Mouse (Mus musculus) CH12.LX (cell line): ENCODE results near the gene Scarb1. TPM values are rescaled to one million over a fixed set of nuclear protein-coding genes. Genes with fewer than 3 reads are reported as not detected.

ENCODE experiments used
- DNase-seq: peaks from one replicate; pipeline ENCODE4 v3.0.0-alpha.2; 2013; ENCODE audit errors: extremely low read depth
- H3K27ac ChIP-seq: 2 replicates; pipeline ENCODE4 v1.5.1; 2012; ENCODE audit warnings: low read depth, mild to moderate bottlenecking, control low read depth, moderate library complexity; ENCODE audit not compliant: insufficient read depth
- H3K27me3 ChIP-seq: replicated peaks from 2 replicates; pipeline ENCODE3; 2012; ENCODE audit warnings: inconsistent platforms
- H3K36me3 ChIP-seq, 2 experiments: replicated peaks in 1 of 2; 2 replicates each; pipeline versions ENCODE3 to v1.6.1; 2012; ENCODE audit warnings: inconsistent platforms in 1 of 2, low read length in 1 of 2, mild to moderate bottlenecking in 1 of 2, mixed read lengths in 1 of 2, moderate library complexity in 1 of 2; ENCODE audit not compliant: control insufficient read depth in 1 of 2, insufficient read depth in 1 of 2
- H3K4me1 ChIP-seq, 2 experiments: 2 replicates each; pipeline ENCODE4 v1.6.1; 2012; ENCODE audit warnings: inconsistent platforms in 1 of 2, moderate library complexity in 1 of 2; ENCODE audit not compliant: insufficient read depth in 2 of 2, control insufficient read depth in 1 of 2
- H3K4me2 ChIP-seq: 2 replicates; pipeline ENCODE4 v1.6.1; 2012; ENCODE audit warnings: low read depth, mild to moderate bottlenecking, control low read depth; ENCODE audit not compliant: poor library complexity, insufficient read depth, severe bottlenecking
- H3K4me3 ChIP-seq, 3 experiments: fragments of 150-350 bp in 1 of 3; sonication (generic) in 1 of 3; replicated peaks in 1 of 3; 2 replicates each; pipeline versions ENCODE3 to v1.5.1; 2011 to 2012; ENCODE audit warnings: low read depth in 2 of 3, low read length in 2 of 3, mild to moderate bottlenecking in 2 of 3, moderate library complexity in 2 of 3, control low read depth in 1 of 3, improper control_type of control experiment in 1 of 3, inconsistent platforms in 1 of 3, mixed read lengths in 1 of 3; ENCODE audit not compliant: poor library complexity in 1 of 3
- H3K79me2 ChIP-seq: replicated peaks from 2 replicates; pipeline ENCODE4 v1.6.1; 2012; ENCODE audit warnings: mild to moderate bottlenecking, moderate library complexity; ENCODE audit not compliant: control insufficient read depth, poor library complexity, insufficient read depth, severe bottlenecking; ENCODE audit errors: extremely low read depth
- H3K9ac ChIP-seq: 2 replicates; pipeline ENCODE4 v1.6.1; 2012; ENCODE audit warnings: low read depth, mild to moderate bottlenecking, control low read depth, moderate library complexity; ENCODE audit not compliant: insufficient read depth
- H3K9me3 ChIP-seq: replicated peaks from 2 replicates; pipeline ENCODE3; 2012; ENCODE audit warnings: low read length, inconsistent platforms, mixed read lengths
- BHLHE40 ChIP-seq: IDR thresholded peaks from 2 replicates; pipeline ENCODE4 v1.6.1; 2011; ENCODE audit warnings: mild to moderate bottlenecking, low read depth, low read length, improper control_type of control experiment
- E2F4 ChIP-seq: IDR thresholded peaks from 2 replicates; pipeline ENCODE4 v1.6.1; 2011; ENCODE audit warnings: low read depth, low read length, improper control_type of control experiment; ENCODE audit not compliant: insufficient replicate concordance
- EP300 ChIP-seq: IDR thresholded peaks from 2 replicates; pipeline ENCODE4 v1.6.1; 2011; ENCODE audit warnings: low read length, improper control_type of control experiment
- ETS1 ChIP-seq: conservative IDR thresholded peaks from 2 replicates; pipeline ENCODE4 v1.6.1; 2012; ENCODE audit warnings: low read depth, mild to moderate bottlenecking, inconsistent platforms, low read length, improper control_type of control experiment, moderate library complexity
- HCFC1 ChIP-seq: IDR thresholded peaks from 2 replicates; pipeline ENCODE4 v1.6.1; 2012; ENCODE audit warnings: low read depth, mild to moderate bottlenecking, inconsistent platforms, low read length, improper control_type of control experiment
- MAFK ChIP-seq: IDR thresholded peaks from 2 replicates; pipeline ENCODE4 v1.6.1; 2011; ENCODE audit warnings: low read length, improper control_type of control experiment; ENCODE audit not compliant: insufficient replicate concordance
- MAZ ChIP-seq: IDR thresholded peaks from 2 replicates; pipeline ENCODE4 v1.6.1; 2012; ENCODE audit warnings: low read depth, mild to moderate bottlenecking, inconsistent platforms, low read length, improper control_type of control experiment, moderate library complexity
- MEF2A ChIP-seq: IDR thresholded peaks from 2 replicates; pipeline ENCODE4 v1.6.1; 2014; ENCODE audit warnings: low read depth, mild to moderate bottlenecking, inconsistent platforms, low read length, improper control_type of control experiment, borderline replicate concordance
- MXI1 ChIP-seq: IDR thresholded peaks from 2 replicates; pipeline ENCODE4 v1.6.1; 2011; ENCODE audit warnings: mild to moderate bottlenecking, low read depth, low read length, improper control_type of control experiment
- MYC ChIP-seq: IDR thresholded peaks from 2 replicates; pipeline ENCODE4 v1.6.1; 2011; ENCODE audit warnings: low read depth, mild to moderate bottlenecking, improper control_type of control experiment, low read length
- PAX5 ChIP-seq: IDR thresholded peaks from 2 replicates; pipeline ENCODE4 v1.6.1; 2012; ENCODE audit warnings: low read length, inconsistent platforms, mixed read lengths
- POLR2AphosphoS2 ChIP-seq: IDR thresholded peaks from 2 replicates; pipeline ENCODE4 v1.6.1; 2011; ENCODE audit warnings: low read depth, low read length, improper control_type of control experiment
- SMC3 ChIP-seq: IDR thresholded peaks from 2 replicates; pipeline ENCODE4 v1.6.1; 2011; ENCODE audit warnings: low read depth, low read length, improper control_type of control experiment
- TBP ChIP-seq: conservative IDR thresholded peaks from 2 replicates; pipeline ENCODE4 v1.6.1; 2011; ENCODE audit warnings: low read depth, low read length, improper control_type of control experiment
- USF2 ChIP-seq: conservative IDR thresholded peaks from 2 replicates; pipeline ENCODE4 v1.6.1; 2011; ENCODE audit warnings: low read depth, low read length, improper control_type of control experiment
- ZKSCAN1 ChIP-seq: IDR thresholded peaks from 2 replicates; pipeline ENCODE4 v1.6.1; 2012; ENCODE audit warnings: low read depth, inconsistent platforms, low read length, improper control_type of control experiment, borderline replicate concordance
- dilution Hi-C: fragments of 300-500 bp; cut with MboI; formaldehyde crosslinking; loops from 2 replicates; pipeline ENCODE4 v1.14.3; 2020; ENCODE audit warnings: low sequenced_read_pairs; ENCODE audit not compliant: extremely low pct_unique_long_range_greater_than_20kb, extremely low pct_ligation_motif_present
- in situ Hi-C: fragments of 300-500 bp; cut with MboI; formaldehyde crosslinking; loops from 3 replicates; pipeline ENCODE4 v1.14.3; 2019; ENCODE audit warnings: low sequenced_read_pairs, low pct_ligation_motif_present, low pct_unique_long_range_greater_than_20kb, mixed read lengths
- polyA plus RNA-seq: library from polyadenylated mRNA; unstranded; fragments of >175 nt; gene quantifications from 2 replicates; pipeline ENCODE4 v1.2.1, GENCODE M21; 2012; ENCODE audit warnings: low read depth; ENCODE audit not compliant: insufficient read length
- total RNA-seq, 2 experiments: library from RNA; depleted of rRNA; stranded (reverse); fragments of 300-350 nt in 1 of 2; fragments of >200 nt in 1 of 2; gene quantifications; 2 replicates each; pipeline ENCODE4 v1.2.3; 2012 to 2014

Gene Scarb1
- total and polyA plus RNA-seq, 3 experiments, result 11.6 to 24.7 (median 20.0) TPM

GRCm38 (mm10) chr5:125275315-125275714, 65.6 kb downstream of the Scarb1 start:
- no peaks in the 10 kb centered on the region for H3K79me2 ChIP-seq
- H3K27me3 ChIP-seq, result peaks cover 4% of the 10 kb centered on the region
- no peak overlapping the region for H3K9ac ChIP-seq
- no peak overlapping the region for H3K4me2 ChIP-seq
- no peak overlapping the region for H3K4me3 ChIP-seq
- H3K4me1 ChIP-seq, result peaks cover 14 to 68% of the 10 kb centered on the region in 2 experiments
- H3K36me3 ChIP-seq, result peaks cover 0 to 16% of the 10 kb centered on the region in 2 experiments
- H3K9me3 ChIP-seq, result no peaks in the 10 kb centered on the region
- H3K27ac ChIP-seq, result no peak overlapping the region
- dilution Hi-C loops (no loop called here), in situ Hi-C loops (no loop called here)
- peak; percentile 81 for DNase-seq
- TF ChIP-seq ETS1 (peak; percentile 54), MYC (no peak), EP300 (peak; percentile 41; the same call in 1 of the 2 replicates), MEF2A (no peak), BHLHE40 (0 out of 2 replicates have a peak, but pooled peaks have one; percentile 21)

GRCm38 (mm10) chr5:125274773-125275172, 66.1 kb downstream of the Scarb1 start:
- Histone ChIP-seq H3K79me2 (no peaks in the 10 kb centered on the region), H3K27ac (no peak overlapping the region), H3K27me3 (peaks cover 6% of the 10 kb centered on the region), H3K9me3 (peaks cover 3% of the 10 kb centered on the region), H3K36me3 (peaks cover 0 to 13% of the 10 kb centered on the region in 2 experiments), H3K4me2 (no peak overlapping the region), H3K4me3 (no peak overlapping the region), H3K9ac (no peak overlapping the region), H3K4me1 (peaks cover 11 to 63% of the 10 kb centered on the region in 2 experiments)
- dilution Hi-C loops (no loop called here), in situ Hi-C loops (loop anchor here (5.0 kb wide), 2 partner anchors 83 to 372 kb away; no protein-coding TSS in a partner anchor)
- no peak for DNase-seq
- TF ChIP-seq USF2 (no peak), TBP (0 out of 2 replicates have a peak, but pooled peaks have one; percentile 50), MYC (no peak)

GRCm38 (mm10) chr5:125274182-125274581, 66.7 kb downstream of the Scarb1 start:
- no peak for TF ChIP-seq HCFC1
- TF ChIP-seq POLR2AphosphoS2, result no peak
- no peak for TF ChIP-seq SMC3
- TF ChIP-seq MAFK, result no peak
- no peak for TF ChIP-seq ZKSCAN1
- TF ChIP-seq E2F4, result no peak
- TF ChIP-seq MXI1, result no peak
- TF ChIP-seq PAX5, result no peak
- no peak for TF ChIP-seq MAZ
- Histone ChIP-seq H3K27me3 (peaks cover 6% of the 10 kb centered on the region), H3K9ac (no peak overlapping the region), H3K27ac (no peak overlapping the region), H3K4me1 (peaks cover 5 to 57% of the 10 kb centered on the region in 2 experiments), H3K36me3 (peaks cover 0 to 13% of the 10 kb centered on the region in 2 experiments), H3K4me2 (no peak overlapping the region), H3K79me2 (no peaks in the 10 kb centered on the region), H3K9me3 (peaks cover 7% of the 10 kb centered on the region), H3K4me3 (no peak overlapping the region)
- DNase-seq, result no peak
- in situ Hi-C loops (loop anchor here (5.0 kb wide), 2 partner anchors 83 to 372 kb away; no protein-coding TSS in a partner anchor), dilution Hi-C loops (no loop called here)
